Mouse (Mus musculus) lung, postnatal 0 days (tissue): ENCODE data around the gene Rpl41.

Experiments
- CTCF ChIP-seq: IDR thresholded peaks from 2 replicates; pipeline ENCODE4 v1.5.1; 2016; ENCODE audit warnings: antibody characterized with exemption, mild to moderate bottlenecking
- EP300 ChIP-seq: IDR thresholded peaks from 2 replicates; pipeline ENCODE4 v1.6.1; 2016; ENCODE audit warnings: antibody characterized with exemption, mild to moderate bottlenecking, control low read depth

GRCm38 (mm10) chr10:128543100-128543499 lies 6.0 kb downstream of the Rpl41 start:
- no peak for TF ChIP-seq CTCF
- no peak for TF ChIP-seq EP300
